Mouse (Mus musculus) E14TG2a.4 (cell line): ENCODE results near the gene Tnrc6b.
A peak's percentile ranks its signal among the peaks of the same experiment; 100 is the strongest.
"Not testable (repeated sequence)": the region's sequence is repeated elsewhere in the genome, so short reads cannot be mapped to it uniquely, and the experiment has no call there.

ENCODE experiments used
- H3K27me3 ChIP-seq: 2 replicates; pipeline ENCODE4 v1.6.1; 2014; ENCODE audit warnings: low read length, control low read depth; ENCODE audit not compliant: insufficient read depth
- H3K36me3 ChIP-seq: 2 replicates; pipeline ENCODE4 v1.6.1; 2014; ENCODE audit warnings: low read length, control low read depth; ENCODE audit not compliant: insufficient read depth
- H3K4me1 ChIP-seq: replicated peaks from 2 replicates; pipeline ENCODE4 v1.6.1; 2014; ENCODE audit warnings: low read depth, low read length, control low read depth
- H3K4me3 ChIP-seq: replicated peaks from 2 replicates; pipeline ENCODE4 v1.5.1; 2014; ENCODE audit warnings: mild to moderate bottlenecking, low read length
- H3K9me3 ChIP-seq: 2 replicates; pipeline ENCODE4 v1.6.1; 2014; ENCODE audit warnings: low read length, control low read depth
- CTCF ChIP-seq: conservative IDR thresholded peaks from 2 replicates; pipeline ENCODE4 v1.5.1; 2014; ENCODE audit warnings: low read length
- NANOG ChIP-seq: IDR thresholded peaks from 2 replicates; pipeline ENCODE4 v1.6.1; 2014; ENCODE audit warnings: borderline replicate concordance, low read length, mixed read lengths
- POU5F1 ChIP-seq: IDR thresholded peaks from 2 replicates; pipeline ENCODE4 v1.6.1; 2014; ENCODE audit warnings: low read length, borderline replicate concordance

Gene Tnrc6b

DNA sequence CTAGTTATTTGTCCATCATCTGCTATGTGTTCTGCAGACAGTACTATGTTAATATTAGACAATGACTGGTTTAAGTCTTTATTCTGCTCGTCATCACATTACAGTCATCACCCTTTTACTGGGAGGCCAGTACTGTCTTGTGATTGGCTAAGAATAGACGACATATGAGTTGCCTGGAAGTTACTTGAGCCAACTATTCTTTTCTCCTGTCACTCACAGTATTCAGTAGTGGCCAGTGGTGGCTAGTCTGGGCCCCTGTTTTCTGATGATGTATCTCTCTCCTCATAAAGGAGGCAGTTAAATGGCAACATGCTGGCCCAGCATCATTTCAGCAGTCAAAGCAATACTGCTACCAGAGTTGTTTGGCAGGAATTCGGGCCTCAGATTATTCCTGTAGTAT is 163.6 kb downstream of the Tnrc6b start:
- peaks cover 17% of the 10 kb centered on the region for H3K4me1 ChIP-seq
- no peak overlapping the region for H3K4me3 ChIP-seq
- H3K27me3 ChIP-seq = no peaks in the 10 kb centered on the region
- no peaks in the 10 kb centered on the region for H3K9me3 ChIP-seq
- TF ChIP-seq POU5F1 (no peak), NANOG (no peak), CTCF (no peak)
- peaks cover 27% of the 10 kb centered on the region for H3K36me3 ChIP-seq

DNA sequence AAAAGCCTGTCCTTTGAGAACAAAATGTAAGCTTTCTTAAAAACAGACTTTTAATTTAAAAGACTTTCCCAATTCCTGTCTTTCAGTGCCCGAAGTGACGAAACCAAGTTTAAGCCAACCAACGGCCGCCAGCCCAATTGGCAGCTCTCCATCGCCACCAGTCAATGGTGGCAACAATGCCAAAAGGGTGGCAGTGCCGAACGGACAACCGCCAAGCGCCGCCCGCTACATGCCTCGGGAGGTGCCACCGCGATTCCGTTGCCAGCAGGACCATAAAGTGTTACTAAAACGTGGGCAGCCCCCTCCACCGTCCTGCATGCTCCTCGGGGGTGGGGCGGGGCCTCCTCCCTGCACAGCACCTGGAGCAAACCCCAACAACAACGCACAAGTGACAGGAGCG is 165.1 kb downstream of the Tnrc6b start:
- Histone ChIP-seq H3K9me3 (no peaks in the 10 kb centered on the region), H3K4me1 (peaks cover 22% of the 10 kb centered on the region), H3K36me3 (peaks cover 40% of the 10 kb centered on the region), H3K27me3 (no peaks in the 10 kb centered on the region), H3K4me3 (peak overlapping the region; percentile 71)
- no peak for TF ChIP-seq CTCF
- no peak for TF ChIP-seq NANOG
- no peak for TF ChIP-seq POU5F1

- Histone ChIP-seq H3K36me3 (peaks cover 86% of the 10 kb centered on the region), H3K4me3 (no peak overlapping the region), H3K27me3 (no peaks in the 10 kb centered on the region), H3K4me1 (peaks cover 6% of the 10 kb centered on the region; the same call in 1 of the 2 replicates), H3K9me3 (no peaks in the 10 kb centered on the region)
- TF ChIP-seq NANOG = no peak
- no peak for TF ChIP-seq POU5F1
- TF ChIP-seq CTCF = no peak
Measured at GRCm38 (mm10) chr15:80884095-80884494, 173.0 kb downstream of the Tnrc6b start.

GRCm38 (mm10) chr15:80886361-80887156 is 175.4 kb downstream of the Tnrc6b start:
- H3K9me3 ChIP-seq = no peaks in the 10 kb centered on the region
- no peak for TF ChIP-seq NANOG
- no peak for TF ChIP-seq CTCF
- TF ChIP-seq POU5F1 = no peak
- no peaks in the 10 kb centered on the region for H3K27me3 ChIP-seq
- H3K4me1 ChIP-seq = no peaks in the 10 kb centered on the region; the same call in 1 of the 2 replicates
- H3K36me3 ChIP-seq = peaks cover 86% of the 10 kb centered on the region
- no peak overlapping the region for H3K4me3 ChIP-seq

DNA sequence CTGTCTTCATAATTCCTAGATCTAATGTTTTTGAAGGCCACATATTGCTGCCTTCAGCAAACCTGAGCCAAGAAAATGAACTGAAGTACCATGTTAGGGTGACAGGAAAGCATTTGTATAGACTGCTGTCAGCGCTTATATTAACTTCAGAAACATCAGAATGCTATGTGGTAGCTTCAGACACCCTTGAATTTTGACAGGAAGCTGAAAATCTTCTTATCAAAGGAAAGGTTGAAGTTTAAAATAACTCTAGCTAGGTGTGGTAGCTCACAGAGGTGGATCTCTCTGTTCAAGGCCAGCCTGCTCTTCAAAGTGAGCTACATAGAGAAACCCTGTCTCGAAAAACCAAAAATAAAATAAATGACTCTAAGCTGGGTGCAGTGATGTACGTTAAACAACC is 181.2 kb downstream of the Tnrc6b start:
- TF ChIP-seq CTCF = no peak
- no peak for TF ChIP-seq POU5F1
- TF ChIP-seq NANOG = no peak
- H3K36me3 ChIP-seq = peaks cover 74% of the 10 kb centered on the region

DNA sequence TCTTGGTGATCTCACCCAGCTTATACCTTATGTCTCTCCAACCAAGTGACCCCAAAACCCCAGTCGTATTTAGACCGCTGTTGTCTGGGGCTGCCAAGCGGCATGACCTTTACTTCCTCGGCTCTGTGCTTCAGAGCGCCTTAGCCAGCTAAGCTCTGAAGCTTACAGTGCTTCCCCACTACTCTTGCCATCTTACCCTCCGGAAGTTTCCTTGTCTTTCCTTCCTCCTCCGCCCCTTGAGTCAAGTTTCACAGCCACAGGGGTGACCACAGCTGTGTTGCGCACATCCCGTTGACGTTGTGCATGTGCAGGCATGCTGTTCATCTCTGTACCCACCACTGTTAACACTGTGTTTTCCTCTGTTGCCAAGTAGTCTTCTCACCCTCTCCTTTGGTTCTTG is 185.6 kb downstream of the Tnrc6b start:
- H3K4me3 ChIP-seq = no peak overlapping the region
- peaks cover 28% of the 10 kb centered on the region for H3K4me1 ChIP-seq
- H3K9me3 ChIP-seq = no peaks in the 10 kb centered on the region
- TF ChIP-seq NANOG (no peak), POU5F1 (no peak), CTCF (no peak)
- H3K27me3 ChIP-seq = no peaks in the 10 kb centered on the region
- peaks cover 66% of the 10 kb centered on the region for H3K36me3 ChIP-seq

More for the DNA sequence above, 181.2 kb downstream of the Tnrc6b start:
- Histone ChIP-seq H3K9me3 (no peaks in the 10 kb centered on the region), H3K4me3 (no peak overlapping the region), H3K27me3 (no peaks in the 10 kb centered on the region), H3K4me1 (peaks cover 12% of the 10 kb centered on the region)

DNA sequence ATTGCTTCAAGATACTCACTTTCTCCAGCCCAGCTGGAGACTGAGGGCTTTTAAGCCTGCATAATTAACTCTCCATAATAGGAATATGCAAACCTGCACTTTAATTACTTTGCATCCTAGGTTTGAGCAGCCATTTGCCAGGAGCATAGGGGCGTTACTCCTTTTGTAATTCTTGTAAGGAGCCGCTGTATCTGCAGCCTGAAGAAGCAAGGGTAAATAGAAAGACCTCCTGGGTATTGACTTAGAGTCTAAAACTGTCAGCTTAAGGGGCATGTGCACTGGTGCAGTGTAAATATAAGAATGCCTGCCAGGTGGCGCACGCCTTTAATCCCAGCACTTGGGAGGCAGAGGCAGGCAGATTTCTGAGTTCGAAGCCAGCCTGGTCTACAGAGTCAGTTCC is 186.8 kb downstream of the Tnrc6b start:
- no peaks in the 10 kb centered on the region for H3K27me3 ChIP-seq
- H3K4me3 ChIP-seq = no peak overlapping the region
- H3K9me3 ChIP-seq = no peaks in the 10 kb centered on the region
- TF ChIP-seq CTCF (no peak), NANOG (peak; percentile 86; the same call in 1 of the 2 replicates)
- H3K36me3 ChIP-seq = peaks cover 78% of the 10 kb centered on the region
- H3K4me1 ChIP-seq = peaks cover 28% of the 10 kb centered on the region

- Histone ChIP-seq H3K9me3 (no peaks in the 10 kb centered on the region), H3K36me3 (peaks cover 83% of the 10 kb centered on the region), H3K4me1 (peaks cover 28% of the 10 kb centered on the region), H3K4me3 (no peak overlapping the region), H3K27me3 (no peaks in the 10 kb centered on the region)
- TF ChIP-seq CTCF (no peak), POU5F1 (no peak), NANOG (no peak)
Measured at GRCm38 (mm10) chr15:80899806-80900205, 188.7 kb downstream of the Tnrc6b start.

GRCm38 (mm10) chr15:80901806-80902513 is 190.8 kb downstream of the Tnrc6b start:
- TF ChIP-seq POU5F1 (no peak), NANOG (no peak), CTCF (no peak)
- H3K36me3 ChIP-seq = peaks cover 79% of the 10 kb centered on the region
- peaks cover 26% of the 10 kb centered on the region for H3K4me1 ChIP-seq
- H3K4me3 ChIP-seq = no peak overlapping the region
- no peaks in the 10 kb centered on the region for H3K9me3 ChIP-seq
- no peaks in the 10 kb centered on the region for H3K27me3 ChIP-seq

GRCm38 (mm10) chr15:80904776-80905175 is 193.7 kb downstream of the Tnrc6b start:
- H3K4me1 ChIP-seq = peaks cover 18% of the 10 kb centered on the region
- not testable (repeated sequence) for H3K27me3 ChIP-seq, H3K9me3 ChIP-seq, H3K4me3 ChIP-seq
- peaks cover 71% of the 10 kb centered on the region for H3K36me3 ChIP-seq
